Comparison of ENCODE assay signal across 22 mouse cellular contexts in genomic region chr17:86209680-86210251, GRCm38 (mm10). TPM values are rescaled to one million over a fixed set of nuclear protein-coding genes. Genes with fewer than 3 reads are reported as not detected.
A peak's percentile ranks its signal among the peaks of the same experiment; 100 is the strongest.
DNase-seq lines count a peak whose midpoint lies in the region; ATAC-seq and TF ChIP-seq lines count a peak whose summit lies in the region.
"Had no signal": no experiment of that assay in that cellular context is flagged by ENCODE, and none has a peak within 500 bp of the region (broad histone marks: within the 10 kb centered on the region; RNA-seq: fewer than 3 reads in every experiment).

No protein-coding gene starts in this region.

- intact Hi-C loops in left cerebral cortex, postnatal 4 days (cut with DNase I): no loop called here

- H3K79me2 ChIP-seq in C2C12 (ENCODE audit: control insufficient read depth, insufficient read depth): no peaks in the 10 kb centered on the region

- H3ac ChIP-seq in C2C12 (ENCODE audit: control insufficient read depth, insufficient read length, low read depth): no peak overlapping the region

- TF ChIP-seq CTCF in C2C12 (IDR thresholded peaks at IDR 0.05; ENCODE audit: control insufficient read depth, insufficient read depth, insufficient read length): no peak

- DNase-seq in cerebellum, adult 11-12 months: peak; percentile 54
- DNase-seq in cerebellum, adult 8-10 months: no peak
- DNase-seq in cerebellum, adult 9-11 months: peak; percentile 64
- DNase-seq in testis, postnatal 14 days (ENCODE audit: low spot score): no peak
- no peak for DNase-seq in left cerebral cortex, postnatal 4 days
- no peak for DNase-seq in lung, postnatal 10 days
- DNase-seq: adrenal gland, postnatal 10 days; B cell, adult 2 months; kidney, adult 11 months; liver, embryonic 13.5 days; lung, embryonic 14.5 days; lung, postnatal 4 days; spleen, adult 18-20 months; thymus, adult 2 months had no signal

- H3K79me3 ChIP-seq in C2C12 (ENCODE audit: low read depth): no peaks in the 10 kb centered on the region

- no peak overlapping the region for H3K4me3 ChIP-seq in C2C12 (ENCODE audit: insufficient read depth, poor library complexity, severe bottlenecking)
- H3K4me3 ChIP-seq: forebrain, embryonic 10.5 days; heart, embryonic 13.5 days; hindbrain, embryonic 15.5 days; limb, embryonic 13.5 days; liver, embryonic 13.5 days; midbrain, embryonic 13.5 days; neural tube, embryonic 13.5 days had no signal

- no peaks in the 10 kb centered on the region for H3K36me3 ChIP-seq in C2C12 (ENCODE audit: control insufficient read depth, insufficient read depth)
- H3K36me3 ChIP-seq: forebrain, embryonic 10.5 days; heart, embryonic 13.5 days; hindbrain, embryonic 15.5 days; limb, embryonic 13.5 days; liver, embryonic 13.5 days; midbrain, embryonic 13.5 days; neural tube, embryonic 13.5 days had no signal

- H3K27me3 ChIP-seq in C2C12 (ENCODE audit: control insufficient read depth, insufficient read depth, insufficient read length): no peaks in the 10 kb centered on the region
- H3K27me3 ChIP-seq: heart, embryonic 13.5 days; hindbrain, embryonic 15.5 days; limb, embryonic 13.5 days; liver, embryonic 13.5 days; midbrain, embryonic 13.5 days; neural tube, embryonic 13.5 days had no signal

- ATAC-seq in hematopoietic stem cell, adult 5-6 weeks (replicated peaks in 1 of 2; ENCODE audit: insufficient read depth in 1 of 2, low FRiP score in 2 of 2, low TSS enrichment in 1 of 2, low read depth in 1 of 2, poor library complexity in 2 of 2, severe bottlenecking in 2 of 2): peak; percentile 76 to 78
- ATAC-seq: midbrain, embryonic 13.5 days had no signal

TF ChIP-seq in C2C12, 6 proteins besides CTCF, POLR2A, EP300 and RAD21:
- TF ChIP-seq MYOD1 (IDR thresholded peaks at IDR 0.05; ENCODE audit: control insufficient read depth, insufficient read length, low read depth): peak; percentile 80
- no peak for TF ChIP-seq MYOG (IDR thresholded peaks at IDR 0.05; ENCODE audit: control insufficient read depth, extremely low read depth, insufficient read length)

RNA-seq across cellular contexts. Expression of gene Prkce, which starts 42.2 kb away (rescaled TPM):
- 1.4 TPM for polyA plus RNA-seq in C2C12 (2012; fragmentation: generic; extraction: Trizol)
- total RNA-seq in hematopoietic stem cell, adult 5-6 weeks (2017): 15.4 and 19.9 TPM in 2 replicates
- 100 to 1,000 TPM; 253 to 257 TPM for total RNA-seq in left cerebral cortex, postnatal 4 days (2021)

Comparison
In these comparisons a context has a peak if more than half of its experiments do, and no peak if none do; other contexts are left out.
1. DNase-seq: peak in cerebellum, adult 11-12 months (single experiment) and cerebellum, adult 9-11 months (single experiment); none in cerebellum, adult 8-10 months (single experiment), testis, postnatal 14 days (single experiment), left cerebral cortex, postnatal 4 days (single experiment) and lung, postnatal 10 days (single experiment).
2. RNA of gene Prkce, which starts 42.2 kb away (total RNA-seq): 253 to 257 TPM in left cerebral cortex, postnatal 4 days; 15.4 to 19.9 TPM in hematopoietic stem cell, adult 5-6 weeks; every median in the first group is over 10 times any median in the second.